Mouse (Mus musculus) fat pad, adult 2 months (tissue): ENCODE data around the gene Endog.
"Not testable (repeated sequence)": the region's sequence is repeated elsewhere in the genome, so short reads cannot be mapped to it uniquely, and the experiment has no call there.

Source experiments
- DNase-seq: peaks from one replicate; pipeline ENCODE4 v3.0.0-alpha.2; 2011; ENCODE audit warnings: low read depth, low spot score; ENCODE audit errors: extremely low read depth

Endog gene

GRCm38 (mm10) chr2:30171371-30171996 lies at the start of gene Endog:
Endog (plus strand) TSS chr2:30171493.
- DNase-seq: no peak

GRCm38 (mm10) chr2:30122766-30123165 lies 48.5 kb upstream of the Endog start:
- DNase-seq: no peak

- no peak for DNase-seq
Measured at GRCm38 (mm10) chr2:30123729-30124471, 47.4 kb upstream of the Endog start.

- no peak for DNase-seq
Measured at GRCm38 (mm10) chr2:30124472-30125274, 46.6 kb upstream of the Endog start, which contains the start of gene Zer1. Zer1 (minus strand) TSS chr2:30124585.

- no peak for DNase-seq
Measured at GRCm38 (mm10) chr2:30128789-30129188, 42.5 kb upstream of the Endog start.

GRCm38 (mm10) chr2:30130156-30130555 lies 41.1 kb upstream of the Endog start:
- DNase-seq: no peak

GRCm38 (mm10) chr2:30131240-30131639 lies 40.1 kb upstream of the Endog start:
- not testable (repeated sequence) for DNase-seq

- peak; percentile 64 for DNase-seq
Measured at GRCm38 (mm10) chr2:30132801-30133612, 38.3 kb upstream of the Endog start.

GRCm38 (mm10) chr2:30133613-30134377 lies 37.5 kb upstream of the Endog start, which contains the start of gene Tbc1d13:
Tbc1d13 (plus strand) TSS chr2:30133746.
- DNase-seq: peak; percentile 39

- no peak for DNase-seq
Measured at GRCm38 (mm10) chr2:30134378-30134711, 36.9 kb upstream of the Endog start.

GRCm38 (mm10) chr2:30134928-30135620 lies 36.2 kb upstream of the Endog start:
- DNase-seq: no peak

- DNase-seq: no peak
Measured at GRCm38 (mm10) chr2:30136458-30136857, 34.8 kb upstream of the Endog start.

- not testable (repeated sequence) for DNase-seq
Measured at GRCm38 (mm10) chr2:30140021-30140420, 31.3 kb upstream of the Endog start.

- DNase-seq: no peak
Measured at GRCm38 (mm10) chr2:30144436-30144835, 26.9 kb upstream of the Endog start.

- DNase-seq: peak; percentile 93
Measured at GRCm38 (mm10) chr2:30147466-30147865, 23.8 kb upstream of the Endog start.

GRCm38 (mm10) chr2:30151840-30152239 lies 19.5 kb upstream of the Endog start:
- peak; percentile 31 for DNase-seq

- peak; percentile 23 for DNase-seq
Measured at GRCm38 (mm10) chr2:30152616-30153015, 18.7 kb upstream of the Endog start.

- not testable (repeated sequence) for DNase-seq
Measured at GRCm38 (mm10) chr2:30159871-30160270, 11.4 kb upstream of the Endog start.

GRCm38 (mm10) chr2:30161809-30162208 lies 9.5 kb upstream of the Endog start:
- no peak for DNase-seq
